Mouse (Mus musculus): Measurements from ENCODE around the gene Ccdc12. TPM values are rescaled to one million over a fixed set of nuclear protein-coding genes. Genes with fewer than 3 reads are reported as not detected.

The Ccdc12 gene
- polyA plus RNA-seq (2012; fragmentation: generic; extraction: Trizol), result 59.2 TPM

DNA sequence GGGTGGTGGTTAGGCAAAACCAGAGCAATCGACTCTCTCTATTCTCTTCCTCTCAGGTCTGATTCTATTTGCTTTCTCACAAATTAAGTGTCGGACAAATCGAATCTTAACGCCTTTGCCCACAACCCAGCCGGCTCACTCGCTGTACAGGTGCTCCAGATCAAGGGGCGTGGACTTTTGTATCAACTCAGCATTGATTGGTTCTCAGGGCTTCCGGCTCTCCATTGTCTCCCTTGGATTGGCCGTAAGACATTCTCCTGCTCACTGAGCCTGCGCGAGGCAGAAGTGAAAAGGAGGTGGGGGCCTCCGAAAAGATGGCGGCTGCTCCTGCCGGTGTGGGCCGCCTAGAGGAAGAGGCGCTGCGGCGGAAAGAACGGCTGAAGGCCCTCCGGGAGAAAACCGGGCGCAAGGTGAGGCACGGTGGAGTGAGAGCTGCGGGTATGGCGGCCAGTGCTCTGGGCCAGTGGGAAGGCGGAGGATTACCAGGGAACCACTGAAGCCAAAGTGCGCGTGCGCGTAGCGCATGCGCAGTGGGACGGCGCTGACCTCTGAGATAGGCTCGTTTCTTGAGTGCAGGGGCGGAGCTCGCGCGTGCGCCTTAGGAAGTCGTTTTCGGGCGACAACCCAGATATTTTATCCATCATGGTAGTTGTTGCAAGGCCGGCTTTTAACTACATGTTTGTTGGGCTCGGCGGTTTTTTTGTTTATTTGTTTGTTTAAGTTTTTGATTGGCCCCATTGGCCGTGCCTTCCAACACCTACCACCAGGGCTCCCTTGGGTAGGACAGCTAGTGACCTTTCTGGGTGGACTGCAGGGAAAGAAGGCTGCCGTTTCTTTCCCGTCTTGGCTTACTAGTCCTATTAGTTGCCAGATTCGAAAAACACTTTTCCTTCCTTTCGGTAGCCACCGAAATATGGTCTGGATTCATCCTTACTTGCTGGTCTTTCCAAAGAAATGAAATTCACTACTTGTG lies at the start of gene Ccdc12:
TSS of gene Ccdc12 (plus strand) at position 255 of the 973 bp plus-strand sequence.
- Histone ChIP-seq H3K36me3 (ENCODE audit: control insufficient read depth, insufficient read depth) (no peaks in the 10 kb centered on the region), H3K4me2 (ENCODE audit: low read depth) (peak within 1 kb of the TSS; percentile 96), H3ac (ENCODE audit: control insufficient read depth, insufficient read length) (peak within 1 kb of the TSS; percentile 84), H3K79me2 (ENCODE audit: control insufficient read depth, insufficient read depth) (peaks cover 46% of the 10 kb centered on the region), H3K27me3 (ENCODE audit: control insufficient read depth, insufficient read depth, insufficient read length) (no peaks in the 10 kb centered on the region), H3K4me3 (peak within 1 kb of the TSS; percentile 86)
- TF ChIP-seq POLR2A (IDR thresholded peaks at IDR 0.05; ENCODE audit: insufficient read length, low read depth) (peak; percentile 69), E2F4 (IDR thresholded peaks at IDR 0.05; ENCODE audit: insufficient read depth) (no peak), TCF3 (IDR thresholded peaks at IDR 0.05; ENCODE audit: insufficient read length, low read depth) (no peak), SRF (IDR thresholded peaks at IDR 0.05; ENCODE audit: control insufficient read depth, insufficient read length, low read depth) (no peak), POLR2AphosphoS2 (IDR thresholded peaks at IDR 0.05; ENCODE audit: insufficient read length, low read depth) (peak; percentile 42), MYOD1 (IDR thresholded peaks at IDR 0.05; ENCODE audit: control insufficient read depth in 1 of 3, insufficient read length in 2 of 3, low read depth in 2 of 3) (no peak)

DNA sequence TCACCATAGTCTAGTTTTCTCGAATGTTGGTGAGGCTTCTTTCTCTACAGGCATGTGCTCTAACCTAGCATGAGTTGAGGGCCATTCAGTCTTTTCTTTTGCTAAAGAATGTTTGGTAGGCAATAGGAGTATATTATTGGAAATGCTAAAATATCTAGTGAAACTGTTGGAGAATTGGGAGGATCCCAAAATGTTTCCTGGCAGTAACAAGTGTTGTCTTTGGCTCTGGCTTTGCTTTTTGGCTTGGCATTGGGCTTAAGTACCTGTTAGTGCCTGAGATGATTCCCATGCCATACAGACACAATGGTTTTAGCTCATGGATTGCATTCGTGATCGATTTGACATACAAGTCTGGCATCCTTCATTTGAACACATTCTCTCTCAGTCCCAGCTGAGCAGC lies 44.8 kb upstream of the Ccdc12 start:
- Histone ChIP-seq H3K4me2 (ENCODE audit: low read depth) (no peak overlapping the region), H3K36me3 (ENCODE audit: control insufficient read depth, insufficient read depth) (peaks cover 17% of the 10 kb centered on the region), H3K79me2 (ENCODE audit: control insufficient read depth, insufficient read depth) (peaks cover 9% of the 10 kb centered on the region), H3ac (ENCODE audit: control insufficient read depth, insufficient read length) (no peak overlapping the region), H3K4me3 (no peak overlapping the region), H3K27me3 (ENCODE audit: control insufficient read depth, insufficient read depth, insufficient read length) (no peaks in the 10 kb centered on the region)
- TF ChIP-seq MYOG (IDR thresholded peaks at IDR 0.05; ENCODE audit: control insufficient read depth in 1 of 3, insufficient read depth in 1 of 3, insufficient read length in 2 of 3, low read depth in 2 of 3) (no peak), SRF (IDR thresholded peaks at IDR 0.05; ENCODE audit: control insufficient read depth, insufficient read length, low read depth) (no peak), POLR2A (IDR thresholded peaks at IDR 0.05; ENCODE audit: insufficient read length, low read depth) (no peak), USF1 (IDR thresholded peaks at IDR 0.05; ENCODE audit: low read depth) (no peak), TCF3 (IDR thresholded peaks at IDR 0.05; ENCODE audit: insufficient read length, low read depth) (no peak), TCF12 (IDR thresholded peaks at IDR 0.05; ENCODE audit: insufficient read depth, poor library complexity, severe bottlenecking) (no peak), REST (IDR thresholded peaks at IDR 0.05; ENCODE audit: insufficient read depth, insufficient read length) (no peak), CEBPB (IDR thresholded peaks at IDR 0.05; ENCODE audit: insufficient read depth, poor library complexity, severe bottlenecking) (no peak)

GRCm38 (mm10) chr9:110617081-110617480 lies 39.2 kb upstream of the Ccdc12 start:
- peaks cover 23% of the 10 kb centered on the region for H3K36me3 ChIP-seq (ENCODE audit: control insufficient read depth, insufficient read depth)
- no peak overlapping the region for H3ac ChIP-seq (ENCODE audit: control insufficient read depth, insufficient read length)
- H3K27me3 ChIP-seq (ENCODE audit: control insufficient read depth, insufficient read depth, insufficient read length), result no peaks in the 10 kb centered on the region
- H3K4me2 ChIP-seq (ENCODE audit: low read depth), result no peak overlapping the region
- H3K4me3 ChIP-seq, result no peak overlapping the region
- H3K79me2 ChIP-seq (ENCODE audit: control insufficient read depth, insufficient read depth), result peaks cover 3% of the 10 kb centered on the region
- TF ChIP-seq TCF12 (IDR thresholded peaks at IDR 0.05; ENCODE audit: insufficient read depth, poor library complexity, severe bottlenecking) (no peak), POLR2A (IDR thresholded peaks at IDR 0.05; ENCODE audit: insufficient read length, low read depth) (no peak), POLR2AphosphoS2 (IDR thresholded peaks at IDR 0.05; ENCODE audit: insufficient read length, low read depth) (no peak), MYOD1 (IDR thresholded peaks at IDR 0.05; ENCODE audit: control insufficient read depth in 1 of 3, insufficient read length in 2 of 3, low read depth in 2 of 3) (no peak), SRF (IDR thresholded peaks at IDR 0.05; ENCODE audit: control insufficient read depth, insufficient read length, low read depth) (no peak), REST (IDR thresholded peaks at IDR 0.05; ENCODE audit: insufficient read depth, insufficient read length) (no peak), MYOG (IDR thresholded peaks at IDR 0.05; ENCODE audit: control insufficient read depth in 1 of 3, insufficient read depth in 1 of 3, insufficient read length in 2 of 3, low read depth in 2 of 3) (no peak), USF1 (IDR thresholded peaks at IDR 0.05; ENCODE audit: low read depth) (no peak), TCF3 (IDR thresholded peaks at IDR 0.05; ENCODE audit: insufficient read length, low read depth) (no peak), E2F4 (IDR thresholded peaks at IDR 0.05; ENCODE audit: insufficient read depth) (no peak), MAX (IDR thresholded peaks at IDR 0.05; ENCODE audit: low read depth) (no peak), CEBPB (IDR thresholded peaks at IDR 0.05; ENCODE audit: insufficient read depth, poor library complexity, severe bottlenecking) (no peak)

- Histone ChIP-seq H3K4me2 (ENCODE audit: low read depth) (no peak overlapping the region), H3K36me3 (ENCODE audit: control insufficient read depth, insufficient read depth) (peaks cover 18% of the 10 kb centered on the region), H3K4me3 (no peak overlapping the region), H3K27me3 (ENCODE audit: control insufficient read depth, insufficient read depth, insufficient read length) (no peaks in the 10 kb centered on the region), H3K79me2 (ENCODE audit: control insufficient read depth, insufficient read depth) (peaks cover 8% of the 10 kb centered on the region), H3ac (ENCODE audit: control insufficient read depth, insufficient read length) (no peak overlapping the region)
- TF ChIP-seq MYOG (IDR thresholded peaks at IDR 0.05; ENCODE audit: control insufficient read depth in 1 of 3, insufficient read depth in 1 of 3, insufficient read length in 2 of 3, low read depth in 2 of 3) (peak in 2 of 3 experiments; percentile 35 to 57), CEBPB (IDR thresholded peaks at IDR 0.05; ENCODE audit: insufficient read depth, poor library complexity, severe bottlenecking) (no peak), POLR2AphosphoS2 (IDR thresholded peaks at IDR 0.05; ENCODE audit: insufficient read length, low read depth) (peak; percentile 41), POLR2A (IDR thresholded peaks at IDR 0.05; ENCODE audit: insufficient read length, low read depth) (no peak), TCF3 (IDR thresholded peaks at IDR 0.05; ENCODE audit: insufficient read length, low read depth) (no peak), E2F4 (IDR thresholded peaks at IDR 0.05; ENCODE audit: insufficient read depth) (no peak), REST (IDR thresholded peaks at IDR 0.05; ENCODE audit: insufficient read depth, insufficient read length) (no peak), SRF (IDR thresholded peaks at IDR 0.05; ENCODE audit: control insufficient read depth, insufficient read length, low read depth) (no peak), MYOD1 (IDR thresholded peaks at IDR 0.05; ENCODE audit: control insufficient read depth in 1 of 3, insufficient read length in 2 of 3, low read depth in 2 of 3) (peak in 1 of 3 experiments; percentile 41), TCF12 (IDR thresholded peaks at IDR 0.05; ENCODE audit: insufficient read depth, poor library complexity, severe bottlenecking) (no peak), MAX (IDR thresholded peaks at IDR 0.05; ENCODE audit: low read depth) (no peak), USF1 (IDR thresholded peaks at IDR 0.05; ENCODE audit: low read depth) (no peak)
Observed at GRCm38 (mm10) chr9:110620180-110620579, 36.1 kb upstream of the Ccdc12 start.

All from myocyte (in vitro differentiated cells).